Mouse (Mus musculus): Measurements from ENCODE around the gene Ccz1. TPM values are rescaled to one million over a fixed set of nuclear protein-coding genes. Genes with fewer than 3 reads are reported as not detected.

Ccz1 gene
- 110 and 113 TPM in 2 replicates for polyA plus RNA-seq (2016; fragmentation: Nextera tagmentation; extraction: Ambion mirVana)

DNA sequence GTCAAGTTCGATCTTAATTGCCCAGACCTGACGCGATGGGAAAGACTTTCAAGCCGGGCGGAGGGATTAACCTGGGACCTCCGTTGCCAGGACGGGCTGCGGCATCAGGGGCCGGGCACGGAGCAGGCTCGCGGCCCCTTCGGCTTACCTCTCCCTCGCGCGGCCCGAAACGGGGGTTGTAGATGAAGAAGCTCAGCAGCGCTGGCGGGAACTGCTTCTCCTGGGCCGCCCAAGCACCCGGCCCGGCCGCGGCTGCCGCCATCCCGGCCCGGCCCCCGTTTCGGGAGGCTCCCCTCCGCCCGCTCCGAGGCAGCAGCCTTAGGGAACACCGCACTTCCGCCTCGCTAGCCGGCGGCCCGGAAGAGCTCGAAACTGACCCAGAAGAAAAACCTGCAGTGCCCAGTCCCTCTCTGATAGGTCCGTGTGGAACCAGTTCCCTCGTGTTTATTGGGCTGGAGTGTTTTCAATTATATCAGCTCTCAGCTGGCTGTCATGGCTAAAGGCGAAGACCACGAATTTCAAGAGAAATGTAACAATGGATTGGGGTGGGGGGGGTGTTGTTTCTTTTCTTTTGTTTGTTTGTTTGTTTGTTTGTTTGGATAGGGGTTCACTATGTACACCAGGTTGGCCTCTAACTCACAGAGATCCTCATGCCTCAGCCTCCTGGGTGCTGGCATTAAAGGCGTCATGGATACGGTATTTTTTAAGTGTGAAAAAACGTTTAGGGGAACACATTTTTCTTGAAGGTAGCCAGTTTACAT, at the start of gene Ccz1:
Ccz1 (minus strand) TSS at position 327 of the 761 bp plus-strand sequence.
- peak within 1 kb of the TSS; percentile 89 for H3K4me3 ChIP-seq (replicated peaks)
- peak within 1 kb of the TSS; percentile 79 for H3K27ac ChIP-seq
- peaks cover 22% of the 10 kb centered on the region for H3K36me3 ChIP-seq (replicated peaks)
- H3K4me2 ChIP-seq: peak within 1 kb of the TSS; percentile 58
- H3K27me3 ChIP-seq: no peaks in the 10 kb centered on the region
- peak within 1 kb of the TSS; percentile 85 for H3K9ac ChIP-seq
- ATAC-seq (ENCODE audit: low FRiP score): peak; percentile 98
- no peaks in the 10 kb centered on the region; the same call in 1 of the 2 replicates for H3K4me1 ChIP-seq
- WGBS: 3% methylated on average over 47 of the region's 47 CpGs
- H3K9me3 ChIP-seq: no peaks in the 10 kb centered on the region

DNA sequence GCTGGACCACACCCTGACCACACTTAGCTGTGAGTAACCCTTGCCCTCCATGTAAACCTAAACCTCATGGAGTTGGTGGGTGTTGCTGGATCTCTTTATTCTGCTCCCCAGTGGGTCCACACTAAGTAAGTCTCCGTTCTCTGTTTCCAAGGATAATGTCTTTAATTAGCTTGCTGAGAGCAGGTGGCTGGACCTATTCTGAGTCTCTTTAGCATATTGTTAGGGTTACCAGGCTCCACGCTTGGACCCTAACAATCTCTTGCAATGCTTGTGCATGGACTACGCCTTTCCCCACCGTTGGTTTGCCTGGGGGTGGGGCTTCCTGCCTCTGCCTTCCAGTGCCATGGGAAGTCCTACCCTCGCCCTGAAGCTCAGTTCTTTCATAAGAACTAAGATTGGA, 49.4 kb upstream of the Ccz1 start:
- H3K4me1 ChIP-seq: no peaks in the 10 kb centered on the region
- no peak for ATAC-seq (ENCODE audit: low FRiP score)
- H3K4me2 ChIP-seq: no peak overlapping the region
- no peak overlapping the region for H3K27ac ChIP-seq
- 60% methylated on average over 5 of the region's 5 CpGs for WGBS
- no peaks in the 10 kb centered on the region for H3K9me3 ChIP-seq
- no peaks in the 10 kb centered on the region for H3K27me3 ChIP-seq
- H3K36me3 ChIP-seq (replicated peaks): no peaks in the 10 kb centered on the region
- no peak overlapping the region for H3K4me3 ChIP-seq (replicated peaks)
- H3K9ac ChIP-seq: no peak overlapping the region

DNA sequence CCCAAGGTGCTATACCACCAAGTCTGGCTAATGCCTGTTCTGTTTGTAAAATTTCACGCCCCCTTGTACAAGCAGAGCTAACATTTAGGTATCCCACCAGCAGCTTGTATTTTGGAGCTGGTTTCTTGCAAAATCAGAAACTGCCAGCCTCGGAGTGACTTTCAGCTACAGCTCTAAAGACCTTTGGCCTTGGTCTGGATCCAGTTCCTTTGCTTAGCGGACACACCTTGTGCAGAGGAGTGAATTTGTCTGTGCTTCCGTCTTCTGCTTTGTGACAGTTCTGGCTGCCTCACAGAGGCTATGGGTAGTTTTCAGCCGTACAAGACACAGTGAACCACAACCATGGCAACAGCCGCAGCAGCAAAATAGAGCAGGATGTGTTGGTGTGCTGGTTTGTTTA, 39.7 kb upstream of the Ccz1 start:
- no peaks in the 10 kb centered on the region for H3K36me3 ChIP-seq (replicated peaks)
- no peak overlapping the region for H3K4me2 ChIP-seq
- no peak overlapping the region for H3K4me3 ChIP-seq (replicated peaks)
- no peaks in the 10 kb centered on the region for H3K27me3 ChIP-seq
- no peaks in the 10 kb centered on the region for H3K9me3 ChIP-seq
- no peaks in the 10 kb centered on the region for H3K4me1 ChIP-seq
- H3K9ac ChIP-seq: no peak overlapping the region
- no peak overlapping the region for H3K27ac ChIP-seq
- no peak for ATAC-seq (ENCODE audit: low FRiP score)
- 95% methylated on average over 6 of the region's 6 CpGs for WGBS

DNA sequence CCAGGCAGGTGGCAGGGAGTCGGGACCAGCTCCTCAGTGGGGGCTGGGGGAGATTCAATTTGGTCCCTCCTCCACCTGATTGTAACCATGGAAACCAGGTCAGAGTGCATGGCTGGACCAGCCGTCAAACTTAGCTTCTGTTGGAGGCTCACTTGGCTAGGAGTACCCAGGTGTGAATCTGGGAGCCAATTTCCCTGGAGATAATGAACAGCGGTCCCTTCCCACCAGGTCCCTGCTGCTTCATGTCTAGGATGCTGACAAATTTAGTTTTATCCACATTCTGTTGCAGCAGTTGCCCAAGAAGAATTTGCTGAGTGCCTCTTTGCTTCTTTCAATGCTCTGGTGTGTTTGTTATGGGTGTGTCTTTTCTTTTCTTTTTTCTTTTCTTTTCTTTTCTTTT, 38.8 kb upstream of the Ccz1 start:
- 49% methylated on average over 3 of the region's 3 CpGs for WGBS
- Histone ChIP-seq H3K9ac (no peak overlapping the region), H3K9me3 (no peaks in the 10 kb centered on the region), H3K4me1 (no peaks in the 10 kb centered on the region), H3K4me3 (replicated peaks) (no peak overlapping the region), H3K27ac (no peak overlapping the region), H3K36me3 (replicated peaks) (no peaks in the 10 kb centered on the region), H3K27me3 (no peaks in the 10 kb centered on the region), H3K4me2 (no peak overlapping the region)
- peak; percentile 79 for ATAC-seq (ENCODE audit: low FRiP score)

DNA sequence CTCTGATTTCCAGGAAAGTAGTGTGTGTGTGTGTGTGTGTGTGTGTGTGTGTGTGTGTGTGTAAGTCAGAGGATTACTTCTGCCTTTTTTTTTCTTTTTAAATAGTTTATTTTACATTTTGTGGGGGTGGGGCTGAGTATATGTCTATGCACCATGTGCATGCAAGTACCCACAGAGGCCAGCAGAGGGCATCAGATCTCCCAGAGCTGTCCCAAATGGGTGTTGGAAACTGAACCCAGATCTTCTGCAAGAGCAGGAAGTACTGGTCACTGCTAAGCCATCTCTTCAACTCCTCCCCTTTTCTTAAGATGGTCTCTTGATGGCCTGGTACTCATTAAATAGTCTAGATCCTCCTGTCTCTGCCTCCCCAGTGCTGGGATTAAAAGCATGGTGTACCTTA, 36.6 kb upstream of the Ccz1 start:
- Histone ChIP-seq H3K27ac (no peak overlapping the region), H3K27me3 (no peaks in the 10 kb centered on the region), H3K9me3 (no peaks in the 10 kb centered on the region), H3K4me1 (no peaks in the 10 kb centered on the region), H3K36me3 (replicated peaks) (no peaks in the 10 kb centered on the region), H3K9ac (no peak overlapping the region), H3K4me3 (replicated peaks) (no peak overlapping the region), H3K4me2 (no peak overlapping the region)
- ATAC-seq (ENCODE audit: low FRiP score): no peak

DNA sequence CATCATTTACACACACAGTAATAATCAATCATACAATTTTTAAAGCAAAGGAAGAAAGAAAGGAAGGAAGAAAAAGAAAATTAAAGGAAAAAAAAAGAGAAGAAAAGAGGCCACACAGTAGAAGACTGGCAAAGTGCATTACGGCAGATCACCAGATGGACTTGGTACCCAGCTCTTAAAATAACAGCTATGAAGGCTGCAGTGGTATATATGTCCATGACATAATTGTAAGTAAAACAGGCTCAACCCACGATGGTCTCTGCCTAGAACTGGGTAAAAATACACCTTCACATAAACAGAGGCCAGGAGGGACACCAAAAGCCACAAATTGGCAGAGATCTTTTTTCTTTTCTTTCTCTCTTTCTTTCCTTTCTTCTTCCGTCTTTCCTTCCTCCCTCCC, 35.2 kb upstream of the Ccz1 start:
- Histone ChIP-seq H3K36me3 (replicated peaks) (no peaks in the 10 kb centered on the region), H3K4me3 (replicated peaks) (no peak overlapping the region), H3K4me2 (no peak overlapping the region), H3K27ac (no peak overlapping the region), H3K9me3 (no peaks in the 10 kb centered on the region), H3K27me3 (no peaks in the 10 kb centered on the region), H3K4me1 (no peaks in the 10 kb centered on the region), H3K9ac (no peak overlapping the region)
- ATAC-seq (ENCODE audit: low FRiP score): no peak
- 76% methylated on average over 3 of the region's 3 CpGs for WGBS

DNA sequence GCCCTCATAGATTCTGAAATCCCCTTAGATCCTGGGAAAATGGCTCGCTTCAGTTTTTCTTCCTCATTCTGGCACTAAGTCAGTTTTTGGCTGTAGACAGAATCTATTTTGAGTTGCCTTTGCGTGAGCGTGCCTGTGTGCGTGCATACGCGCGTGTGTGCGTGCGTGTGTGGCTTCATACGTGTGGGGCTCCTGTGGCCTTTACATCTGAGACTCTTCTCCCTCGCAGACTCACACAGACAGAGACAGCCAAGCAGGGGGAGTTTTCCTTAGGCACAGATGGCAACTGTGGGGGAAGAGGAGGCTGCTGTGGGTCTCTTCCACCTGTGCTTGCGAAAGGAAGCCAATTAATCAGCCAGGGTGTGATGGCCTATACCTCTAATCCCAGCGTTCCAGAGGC, 32.6 kb upstream of the Ccz1 start:
- Histone ChIP-seq H3K27ac (0 out of 2 replicates have a peak overlapping the region, but pooled peaks have one; percentile 33), H3K9me3 (no peaks in the 10 kb centered on the region), H3K9ac (no peak overlapping the region), H3K4me3 (replicated peaks) (no peak overlapping the region), H3K27me3 (no peaks in the 10 kb centered on the region), H3K4me1 (no peaks in the 10 kb centered on the region), H3K36me3 (replicated peaks) (no peaks in the 10 kb centered on the region), H3K4me2 (no peak overlapping the region)
- 71% methylated on average over 13 of the region's 13 CpGs for WGBS
- ATAC-seq (ENCODE audit: low FRiP score): no peak

DNA sequence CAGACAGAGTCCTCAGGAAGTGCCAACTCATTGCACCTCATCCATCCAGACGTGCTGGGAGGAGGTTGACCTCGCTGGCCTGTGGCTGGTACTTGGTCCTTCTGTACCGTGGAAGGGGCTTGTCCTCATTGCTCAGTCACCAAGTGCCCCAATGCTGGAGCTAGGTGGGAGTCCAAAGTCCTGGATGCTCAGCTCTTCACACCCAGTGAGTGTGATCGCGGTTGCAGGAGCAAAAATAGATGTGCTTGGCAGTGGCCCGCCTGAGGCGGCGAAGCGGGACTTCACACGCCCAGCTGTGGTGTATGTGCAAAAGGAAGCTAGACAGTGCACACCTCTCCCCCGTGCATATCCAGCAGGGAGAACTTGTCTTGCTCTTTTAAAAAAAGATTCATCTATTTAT, 28.5 kb upstream of the Ccz1 start:
- no peak for ATAC-seq (ENCODE audit: low FRiP score)
- no peaks in the 10 kb centered on the region for H3K4me1 ChIP-seq
- H3K27ac ChIP-seq: no peak overlapping the region
- no peaks in the 10 kb centered on the region for H3K9me3 ChIP-seq
- no peaks in the 10 kb centered on the region for H3K27me3 ChIP-seq
- WGBS: 91% methylated on average over 11 of the region's 11 CpGs
- H3K4me2 ChIP-seq: no peak overlapping the region
- no peaks in the 10 kb centered on the region for H3K36me3 ChIP-seq (replicated peaks)
- no peak overlapping the region for H3K9ac ChIP-seq
- H3K4me3 ChIP-seq (replicated peaks): no peak overlapping the region

DNA sequence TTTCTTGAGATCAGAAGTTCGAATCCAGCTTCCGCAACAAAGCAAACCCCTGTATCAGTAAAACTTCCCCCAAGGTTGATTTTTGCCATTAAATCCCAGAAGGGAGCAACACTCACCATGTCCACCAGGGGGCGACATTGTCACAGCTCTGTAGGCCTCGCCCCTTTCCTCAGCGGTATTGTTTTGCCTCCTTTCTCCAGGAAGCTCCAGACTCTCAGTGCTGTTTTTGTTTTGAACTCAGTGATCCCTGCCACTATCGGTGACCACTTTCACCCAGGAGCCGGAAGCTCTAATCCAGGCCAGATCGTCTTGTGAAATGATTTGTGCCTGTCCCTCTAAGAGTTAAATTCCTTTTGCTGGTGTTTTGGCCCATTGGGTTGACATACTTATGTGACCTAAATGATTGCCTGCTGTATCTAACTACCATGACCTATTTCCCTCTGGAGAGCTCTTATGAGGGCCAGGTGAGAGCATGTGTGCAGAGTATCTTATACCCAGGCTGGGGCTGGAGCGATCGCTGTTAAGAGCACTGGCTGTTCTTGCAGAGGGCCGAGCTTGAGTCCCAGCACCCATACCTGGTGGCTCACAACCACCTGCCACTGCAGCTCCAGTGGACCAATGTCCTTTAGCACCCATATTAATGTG, 26.2 kb upstream of the Ccz1 start:
- Histone ChIP-seq H3K36me3 (replicated peaks) (no peaks in the 10 kb centered on the region), H3K27ac (no peak overlapping the region)
- no peak for ATAC-seq (ENCODE audit: low FRiP score)

DNA sequence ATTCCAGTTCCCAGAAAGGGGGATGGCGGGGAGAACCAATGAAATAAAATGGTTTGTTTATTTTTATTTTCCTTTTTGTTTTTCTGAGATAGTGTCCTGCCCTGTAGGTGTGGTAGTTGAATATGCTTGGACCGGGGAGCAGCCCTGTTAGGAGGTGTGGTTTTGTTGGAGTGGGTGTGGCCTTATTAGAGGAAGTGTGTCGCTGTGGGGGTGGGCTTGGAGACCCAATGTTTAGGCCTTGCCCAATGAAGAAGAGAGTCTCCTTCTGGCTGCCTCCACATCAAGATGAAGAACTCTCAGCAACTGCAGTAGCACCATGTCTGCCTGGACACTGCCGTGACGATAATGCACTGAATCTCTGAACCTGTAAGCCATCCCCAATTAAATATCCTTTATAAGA, 25.2 kb upstream of the Ccz1 start:
- no peak overlapping the region for H3K9ac ChIP-seq
- no peaks in the 10 kb centered on the region for H3K36me3 ChIP-seq (replicated peaks)
- no peak overlapping the region for H3K4me2 ChIP-seq
- H3K27ac ChIP-seq: no peak overlapping the region
- no peak overlapping the region for H3K4me3 ChIP-seq (replicated peaks)
- 93% methylated on average over 5 of the region's 5 CpGs for WGBS
- no peak for ATAC-seq (ENCODE audit: low FRiP score)
- H3K9me3 ChIP-seq: no peaks in the 10 kb centered on the region
- H3K4me1 ChIP-seq: no peaks in the 10 kb centered on the region
- no peaks in the 10 kb centered on the region for H3K27me3 ChIP-seq

More for the DNA sequence above, 26.2 kb upstream of the Ccz1 start:
- no peak overlapping the region for H3K4me2 ChIP-seq
- no peak overlapping the region for H3K4me3 ChIP-seq (replicated peaks)
- no peak overlapping the region for H3K9ac ChIP-seq
- H3K4me1 ChIP-seq: no peaks in the 10 kb centered on the region
- WGBS: 44% methylated on average over 11 of the region's 11 CpGs
- no peaks in the 10 kb centered on the region for H3K9me3 ChIP-seq
- H3K27me3 ChIP-seq: no peaks in the 10 kb centered on the region

DNA sequence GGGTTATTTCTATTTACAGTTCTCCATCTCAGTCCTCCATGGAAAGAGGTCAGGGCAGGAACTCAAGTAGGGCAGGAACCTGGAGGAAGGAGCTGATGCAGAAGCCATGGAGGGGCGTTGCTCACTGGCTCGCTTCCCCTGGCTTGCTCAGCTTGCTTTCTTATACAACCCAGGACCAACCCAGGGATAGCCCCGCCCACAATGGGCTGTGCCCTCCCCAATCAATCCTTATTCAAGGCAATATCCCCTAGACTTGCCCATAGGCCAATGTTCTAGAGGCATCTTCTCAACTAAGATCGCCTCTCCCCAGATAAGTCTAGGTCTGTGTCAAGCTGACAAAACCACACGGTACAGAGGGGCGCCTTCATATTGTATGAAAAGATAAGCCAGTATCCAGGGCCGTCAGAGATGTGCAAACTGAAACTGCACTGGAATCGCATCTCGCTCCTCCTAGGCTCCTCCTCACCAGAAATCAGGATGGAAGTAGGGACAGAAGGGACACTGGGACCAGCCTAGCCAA, 24.5 kb upstream of the Ccz1 start:
- no peak for ATAC-seq (ENCODE audit: low FRiP score)
- H3K9me3 ChIP-seq: no peaks in the 10 kb centered on the region
- H3K36me3 ChIP-seq (replicated peaks): no peaks in the 10 kb centered on the region
- no peak overlapping the region for H3K9ac ChIP-seq
- WGBS: 76% methylated on average over 9 of the region's 9 CpGs
- H3K4me1 ChIP-seq: no peaks in the 10 kb centered on the region
- no peak overlapping the region for H3K4me2 ChIP-seq
- H3K4me3 ChIP-seq (replicated peaks): no peak overlapping the region
- H3K27ac ChIP-seq: no peak overlapping the region
- H3K27me3 ChIP-seq: no peaks in the 10 kb centered on the region

DNA sequence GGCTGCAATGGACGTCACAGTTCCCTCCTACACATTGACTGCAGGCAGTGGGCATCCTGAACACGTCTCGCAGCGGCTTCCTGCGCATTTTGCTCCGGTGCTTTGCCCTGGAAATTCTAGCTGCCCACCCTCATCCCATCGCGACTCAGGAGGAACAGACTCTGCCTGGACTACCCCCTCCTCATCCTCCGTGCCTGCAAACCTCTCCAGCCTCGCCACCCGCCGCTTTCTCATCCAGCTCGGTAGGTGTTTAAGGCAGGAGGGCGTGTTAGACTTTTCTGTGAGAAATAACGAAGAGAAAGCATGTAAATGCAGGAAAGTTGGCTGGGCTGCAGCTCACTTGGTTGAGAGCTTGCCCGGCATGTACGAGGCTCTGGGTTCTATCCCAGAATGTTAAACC, 22.3 kb upstream of the Ccz1 start:
- no peak overlapping the region for H3K27ac ChIP-seq
- H3K4me3 ChIP-seq (replicated peaks): no peak overlapping the region
- H3K9me3 ChIP-seq: no peaks in the 10 kb centered on the region
- no peak overlapping the region for H3K9ac ChIP-seq
- no peaks in the 10 kb centered on the region for H3K27me3 ChIP-seq
- no peak overlapping the region for H3K4me2 ChIP-seq
- H3K4me1 ChIP-seq: no peaks in the 10 kb centered on the region
- 67% methylated on average over 17 of the region's 17 CpGs for WGBS
- ATAC-seq (ENCODE audit: low FRiP score): no peak
- no peaks in the 10 kb centered on the region for H3K36me3 ChIP-seq (replicated peaks)

DNA sequence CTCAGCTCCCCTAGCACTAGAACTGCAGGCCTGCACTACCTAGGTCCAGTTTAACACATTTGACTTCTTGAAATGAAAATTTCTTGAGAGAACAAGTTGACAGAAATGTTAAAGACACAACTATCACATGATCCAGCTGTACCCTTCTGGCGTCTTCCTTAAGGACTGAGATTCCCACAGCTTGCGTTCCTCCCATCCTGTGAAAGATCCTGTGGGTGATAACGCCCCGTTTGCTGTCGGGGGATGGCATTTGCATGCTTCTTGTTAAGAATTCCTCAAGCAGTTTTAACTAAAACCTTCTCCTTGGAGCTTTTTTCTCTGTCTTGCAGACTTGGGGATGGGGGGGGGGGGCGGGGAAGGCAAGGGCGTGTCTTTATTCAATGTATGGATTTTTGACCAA, 19.9 kb upstream of the Ccz1 start:
- H3K27ac ChIP-seq: no peak overlapping the region
- no peak overlapping the region for H3K4me2 ChIP-seq
- no peaks in the 10 kb centered on the region for H3K27me3 ChIP-seq
- H3K36me3 ChIP-seq (replicated peaks): no peaks in the 10 kb centered on the region
- H3K9me3 ChIP-seq: no peaks in the 10 kb centered on the region
- ATAC-seq (ENCODE audit: low FRiP score): no peak
- no peak overlapping the region for H3K9ac ChIP-seq
- WGBS: 79% methylated on average over 7 of the region's 7 CpGs
- no peak overlapping the region for H3K4me3 ChIP-seq (replicated peaks)
- no peaks in the 10 kb centered on the region for H3K4me1 ChIP-seq

Measured in forebrain, embryonic 12.5 days (tissue).